17 mouse cellular contexts compared by ENCODE assay signal in genomic region chr1:167649122-167649633, GRCm38 (mm10). TPM values are rescaled to one million over a fixed set of nuclear protein-coding genes. Genes with fewer than 3 reads are reported as not detected.
DNase-seq lines count a peak whose midpoint lies in the region; ATAC-seq and TF ChIP-seq lines count a peak whose summit lies in the region.
"Had no signal": no experiment of that assay in that cellular context is flagged by ENCODE, and none has a peak within 500 bp of the region (broad histone marks: within the 10 kb centered on the region; RNA-seq: fewer than 3 reads in every experiment).

No protein-coding gene starts in this region.

- H3K36me3 ChIP-seq in lung, postnatal 0 days (ENCODE audit: insufficient read depth, low read length): no peaks in the 10 kb centered on the region
- H3K36me3 ChIP-seq: neural tube, embryonic 12.5 days had no signal

- H3K4me2 ChIP-seq in lung, postnatal 0 days (replicated peaks; ENCODE audit: low read depth, low read length): no peak overlapping the region
- H3K4me2 ChIP-seq: lung, embryonic 14.5 days; neural tube, embryonic 12.5 days had no signal

- H3K9ac ChIP-seq in lung, postnatal 0 days (replicated peaks; ENCODE audit: low read depth): no peak overlapping the region
- H3K9ac ChIP-seq: lung, embryonic 14.5 days; neural tube, embryonic 12.5 days had no signal

- 52% methylated on average over 11 of the region's 11 CpGs for WGBS in lung, postnatal 0 days
- 45% methylated on average over 11 of the region's 11 CpGs for WGBS in lung, adult 2 months

- intact Hi-C loops in heart, postnatal 25 days (cut with DNase I): loop anchor here (10.0 kb wide), 1 partner anchor 424 kb away; no protein-coding TSS in a partner anchor

- H3K4me3 ChIP-seq in lung, postnatal 0 days (ENCODE audit: low read depth, low read length): no peak overlapping the region
- H3K4me3 ChIP-seq in lung, adult 2 months (replicated peaks; ENCODE audit: extremely low read depth, low read depth, low read length): no peak overlapping the region
- H3K4me3 ChIP-seq: neural tube, embryonic 12.5 days had no signal

- TF ChIP-seq CTCF in lung, postnatal 0 days (IDR thresholded peaks at IDR 0.05): no peak
- TF ChIP-seq CTCF in lung, adult 2 months (IDR thresholded peaks at IDR 0.05; ENCODE audit: insufficient read depth, low read length): no peak

- no peaks in the 10 kb centered on the region for H3K27me3 ChIP-seq in lung, postnatal 0 days (replicated peaks; ENCODE audit: insufficient read depth, low read length)
- H3K27me3 ChIP-seq: neural tube, embryonic 12.5 days had no signal

- no peaks in the 10 kb centered on the region for H3K4me1 ChIP-seq in lung, postnatal 0 days (ENCODE audit: insufficient read depth, low read depth, low read length)
- peaks cover 4% of the 10 kb centered on the region; the same call in 1 of the 2 replicates for H3K4me1 ChIP-seq in lung, adult 2 months (ENCODE audit: control insufficient read depth, insufficient read depth, low read length)
- H3K4me1 ChIP-seq: neural tube, embryonic 12.5 days had no signal

- DNase-seq in heart, adult 9 months (ENCODE audit: low spot score in 2 of 2): peak; percentile 31 to 40
- no peak for DNase-seq in heart, postnatal 25 days (ENCODE audit: low spot score)
- peak; percentile 9 for DNase-seq in lung, postnatal 0 days (ENCODE audit: low spot score)
- no peak for DNase-seq in lung, adult 2 months
- peak; percentile 55 for DNase-seq in kidney, postnatal 14 days
- no peak for DNase-seq in spleen, postnatal 4 days (ENCODE audit: low spot score in 2 of 2)
- no peak for DNase-seq in T-cell, adult 2 months (ENCODE audit: low spot score)
- DNase-seq: adrenal gland, postnatal 25 days; cerebellum, postnatal 10 days; gastrocnemius, postnatal 36 days; layer of hippocampus, postnatal 36 days; lung, embryonic 14.5 days; right cerebral cortex, postnatal 14 days had no signal

- H3K27ac ChIP-seq in lung, postnatal 0 days (ENCODE audit: low read length): no peak overlapping the region
- H3K27ac ChIP-seq: neural tube, embryonic 12.5 days had no signal

- no peak for TF ChIP-seq EP300 in lung, postnatal 0 days (IDR thresholded peaks at IDR 0.05)

- ATAC-seq in lung, postnatal 0 days: no peak
- ATAC-seq: CD4-positive, CD25-positive, alpha-beta regulatory T cell, adult 4 months had no signal

- no peaks in the 10 kb centered on the region for H3K9me3 ChIP-seq in lung, postnatal 0 days (ENCODE audit: low read length)
- H3K9me3 ChIP-seq: neural tube, embryonic 12.5 days had no signal

- TF ChIP-seq POLR2A in lung, adult 2 months (IDR thresholded peaks at IDR 0.05; ENCODE audit: borderline replicate concordance, extremely low read depth, low read depth, low read length): no peak

RNA-seq across cellular contexts. Expression of gene Lmx1a, which starts 39.9 kb away (rescaled TPM):
- total RNA-seq in heart, postnatal 25 days (2021): not detected
- not detected in 2 replicates for polyA plus RNA-seq in lung, postnatal 0 days (2015; fragmentation: Nextera tagmentation; extraction: Ambion mirVana)
- polyA plus RNA-seq in lung, adult 2 months (2012; rRNA removed): not detected in 2 replicates
- total RNA-seq: adrenal gland, postnatal 25 days; hematopoietic stem cell, adult 5-6 weeks; MEL had no signal
- polyA plus RNA-seq: CD4-positive, CD25-positive, alpha-beta regulatory T cell, adult 4 months; lung, embryonic 14.5 days had no signal

RNA-seq across cellular contexts. Expression of gene Rxrg, which starts 51.0 kb away (rescaled TPM):
- 10 to 100 TPM; 63.8 to 66.6 TPM for total RNA-seq in heart, postnatal 25 days (2021)
- polyA plus RNA-seq in lung, postnatal 0 days (2015; fragmentation: Nextera tagmentation; extraction: Ambion mirVana): 0.42 and 0.60 TPM in 2 replicates
- 1.7 and 4.0 TPM in 2 replicates for polyA plus RNA-seq in lung, adult 2 months (2012; rRNA removed)
- total RNA-seq: hematopoietic stem cell, adult 5-6 weeks; MEL had no signal
- polyA plus RNA-seq: CD4-positive, CD25-positive, alpha-beta regulatory T cell, adult 4 months had no signal

Comparison
In these comparisons a context has a peak if more than half of its experiments do, and no peak if none do; other contexts are left out.
1. DNase-seq: peak in heart, adult 9 months (2 of 2), lung, postnatal 0 days (single experiment) and kidney, postnatal 14 days (single experiment); none in heart, postnatal 25 days (single experiment), lung, adult 2 months (single experiment), spleen, postnatal 4 days (0 of 2) and T-cell, adult 2 months (single experiment).